Mouse (Mus musculus) stomach, adult 2 months (tissue): ENCODE data around the gene Vmn2r76. TPM values are rescaled to one million over a fixed set of nuclear protein-coding genes. Genes with fewer than 3 reads are reported as not detected.

Experiments
- polyA plus RNA-seq: library from polyadenylated mRNA; depleted of rRNA; stranded (reverse); fragments of >200 nt; gene quantifications from 2 replicates; pipeline ENCODE4 v1.2.3, GENCODE M21; 2012; rRNA removed

Vmn2r76 gene
- not detected in 2 replicates for polyA plus RNA-seq

DNA sequence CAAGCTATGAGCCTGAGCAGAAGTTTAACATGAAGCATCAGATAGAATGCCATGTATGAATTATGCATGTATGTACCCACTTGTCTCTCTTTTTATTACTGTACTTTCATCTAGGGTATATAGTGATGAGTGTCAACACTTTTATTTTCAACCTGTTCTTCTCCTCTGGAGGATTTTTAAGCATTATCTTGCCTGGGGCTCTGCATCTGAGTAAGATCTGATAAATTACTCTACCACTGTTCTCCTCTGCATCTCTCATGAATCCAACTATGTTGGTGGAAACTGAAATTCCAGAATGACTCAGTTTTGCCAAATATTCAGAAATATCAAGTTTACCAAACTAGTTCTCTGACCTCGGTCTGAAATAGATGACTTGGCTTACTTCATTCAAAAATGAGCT lies at the start of gene Vmn2r76:
Gene Vmn2r76, minus strand, starts transcription at position 101 of the 400 bp plus-strand sequence.

GRCm38 (mm10) chr7:86277072-86277471 lies 31.0 kb upstream of the Vmn2r76 start, which contains the start of gene Olfr310:
Gene Olfr310 (minus strand): TSS chr7:86277172.

DNA sequence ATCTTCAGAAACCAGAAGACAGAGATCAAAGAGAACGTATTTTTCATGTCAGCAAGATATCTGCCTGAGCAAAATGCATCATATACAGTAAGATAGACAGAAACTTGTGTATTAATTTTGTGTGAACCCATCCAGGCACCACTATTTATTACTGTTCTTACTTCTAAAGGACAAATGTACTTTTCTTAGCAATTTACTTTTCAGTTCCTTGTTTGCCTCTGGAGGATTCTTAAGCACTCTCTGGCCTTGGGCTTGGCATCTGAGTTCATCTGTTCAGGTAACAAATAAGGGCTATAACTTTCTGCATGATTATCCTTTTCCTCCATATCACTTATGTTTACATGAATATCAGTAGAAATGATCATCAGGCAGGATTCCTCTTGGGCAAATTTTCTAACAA lies 74.4 kb downstream of the Vmn2r76 start, which contains the start of gene Vmn2r75:
Gene Vmn2r75, minus strand, starts transcription at position 101 of the 400 bp plus-strand sequence.

Other genes starting within 250 kb of the Vmn2r76 start
- gene Vmn2r75, start 74.5 kb downstream of the Vmn2r76 start, polyA plus RNA-seq, result not detected in 2 replicates
- not detected in 2 replicates for gene Olfr310, start 30.9 kb upstream of the Vmn2r76 start, polyA plus RNA-seq
- not detected in 2 replicates for gene Olfr309, start 67.4 kb upstream of the Vmn2r76 start, polyA plus RNA-seq
- gene Olfr308, start 79.3 kb upstream of the Vmn2r76 start, polyA plus RNA-seq, result not detected in 2 replicates
- not detected in 2 replicates for gene Olfr307, start 91.3 kb upstream of the Vmn2r76 start, polyA plus RNA-seq
- gene Olfr305, start 120.6 kb upstream of the Vmn2r76 start, polyA plus RNA-seq, result not detected in 2 replicates
- gene Olfr304, start 140.3 kb upstream of the Vmn2r76 start, polyA plus RNA-seq, result not detected in 2 replicates
- gene Olfr303, start 151.5 kb upstream of the Vmn2r76 start, polyA plus RNA-seq, result not detected in 2 replicates
- gene Olfr301, start 157.5 kb upstream of the Vmn2r76 start, polyA plus RNA-seq, result not detected in 2 replicates
- not detected in 2 replicates for gene Olfr299, start 213.6 kb upstream of the Vmn2r76 start, polyA plus RNA-seq
- gene Olfr298, start 246.2 kb upstream of the Vmn2r76 start, polyA plus RNA-seq, result not detected in 2 replicates